Mouse (Mus musculus) naive thymus-derived CD4-positive, alpha-beta T cell, adult 2 months (primary cell): Measurements from ENCODE around the gene Zfp827.

Experiments
- DNase-seq: peaks from one replicate; pipeline ENCODE4 v3.0.0-alpha.2; 2011; ENCODE audit warnings: low read depth

Zfp827 gene

DNA sequence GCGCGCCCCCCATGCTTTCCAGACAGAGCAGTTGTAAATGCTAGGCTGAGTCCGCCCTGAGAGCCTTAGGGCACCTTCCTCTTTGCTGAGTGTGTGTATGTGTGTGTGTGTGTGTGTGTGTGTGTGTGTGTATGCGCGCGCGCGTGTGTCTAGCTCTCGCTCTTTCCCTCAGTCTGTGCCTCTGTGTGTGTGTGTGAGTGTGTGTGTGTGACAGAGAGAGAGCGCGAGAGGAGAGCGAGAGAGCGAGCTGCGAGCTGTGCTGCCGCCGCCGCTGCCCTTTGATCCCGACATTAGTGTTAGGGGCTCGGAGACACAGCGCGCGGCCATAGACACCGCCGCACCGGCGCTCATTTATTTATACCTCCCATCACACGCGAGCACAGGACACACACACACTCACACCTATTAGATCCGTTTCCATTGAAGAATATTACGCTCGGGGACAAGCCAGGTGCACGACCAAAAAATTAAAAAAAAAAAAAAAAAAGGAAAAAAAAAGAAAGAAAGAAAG lies at the start of gene Zfp827:
Gene Zfp827, plus strand, starts transcription at position 461 of the 511 bp plus-strand sequence.
- peak; percentile 86 for DNase-seq

DNA sequence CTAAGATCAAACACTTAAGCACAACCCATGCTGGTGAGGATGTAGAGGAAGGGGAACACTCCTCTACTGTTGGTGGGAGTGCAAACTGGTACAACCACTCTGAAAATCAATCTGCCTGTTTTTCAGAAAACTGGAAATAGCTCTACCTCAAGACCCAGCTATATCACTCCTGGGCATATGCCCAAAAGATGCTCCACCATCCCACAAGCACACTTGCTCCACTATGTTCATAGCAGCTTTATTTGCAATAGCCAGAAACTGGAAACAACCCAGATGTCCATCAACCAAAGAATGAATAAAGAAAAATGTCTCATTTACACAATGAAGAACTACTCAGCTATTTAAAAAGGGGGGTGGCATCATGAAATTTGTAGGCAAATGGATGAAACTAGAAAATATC lies 23.9 kb upstream of the Zfp827 start:
- DNase-seq = no peak

DNA sequence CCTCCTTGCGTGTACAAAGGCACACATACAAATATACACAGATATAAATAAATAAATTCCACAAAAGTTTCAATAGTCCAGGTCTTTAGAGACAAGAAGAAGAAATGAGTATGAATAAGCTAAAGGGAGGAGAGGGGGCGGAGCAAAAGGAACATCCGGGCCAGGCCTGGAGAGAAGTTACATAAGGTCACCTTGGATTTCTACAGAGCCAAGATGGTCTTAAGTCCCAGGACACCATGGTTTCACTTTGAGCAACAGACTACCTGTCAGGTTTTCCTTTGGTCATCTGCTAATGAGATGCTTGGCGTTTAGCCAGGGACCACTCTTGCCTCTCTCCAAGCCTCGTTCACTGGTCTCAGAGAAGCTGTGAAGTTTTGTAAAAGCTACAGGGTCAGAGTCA lies 13.2 kb upstream of the Zfp827 start:
- no peak for DNase-seq

DNA sequence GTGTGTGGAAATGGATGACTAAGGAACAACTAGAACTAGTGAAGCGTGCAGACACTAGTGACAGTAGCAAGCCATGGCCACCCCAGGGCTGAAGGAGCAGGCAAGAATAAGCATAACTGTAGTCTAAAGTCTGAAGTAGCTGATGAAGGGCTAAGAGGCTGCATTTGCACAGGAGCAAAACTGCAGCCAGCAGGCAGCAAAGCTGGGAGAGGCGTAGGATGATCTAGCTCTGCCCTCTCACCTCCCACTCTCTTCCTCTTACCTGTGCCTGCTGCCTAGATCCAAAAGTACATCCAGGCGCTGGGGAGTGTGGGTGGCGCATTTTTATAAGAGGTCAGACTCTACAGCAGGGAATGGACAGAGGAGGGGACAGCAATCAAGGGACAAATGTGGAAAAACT lies 12.2 kb upstream of the Zfp827 start:
- DNase-seq = no peak

DNA sequence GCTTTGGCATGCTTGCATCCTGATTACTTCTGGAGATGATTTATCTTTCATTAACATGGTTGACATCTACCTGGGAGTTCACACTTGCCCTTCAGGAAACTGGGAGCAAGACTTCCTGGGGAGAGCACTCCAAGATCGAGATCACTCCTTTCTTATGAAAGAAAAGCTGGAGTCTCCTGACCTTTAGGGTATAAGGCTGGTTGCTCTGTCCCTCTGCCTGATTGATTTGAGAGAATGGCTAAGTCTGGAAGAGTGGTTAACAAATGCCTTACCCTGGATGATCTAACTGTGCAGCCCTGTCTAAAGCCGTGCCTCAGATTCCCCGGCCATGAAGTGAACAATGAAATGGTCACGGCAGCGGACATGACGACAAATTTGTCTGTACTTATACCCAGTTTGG lies 11.7 kb upstream of the Zfp827 start:
- no peak for DNase-seq

DNA sequence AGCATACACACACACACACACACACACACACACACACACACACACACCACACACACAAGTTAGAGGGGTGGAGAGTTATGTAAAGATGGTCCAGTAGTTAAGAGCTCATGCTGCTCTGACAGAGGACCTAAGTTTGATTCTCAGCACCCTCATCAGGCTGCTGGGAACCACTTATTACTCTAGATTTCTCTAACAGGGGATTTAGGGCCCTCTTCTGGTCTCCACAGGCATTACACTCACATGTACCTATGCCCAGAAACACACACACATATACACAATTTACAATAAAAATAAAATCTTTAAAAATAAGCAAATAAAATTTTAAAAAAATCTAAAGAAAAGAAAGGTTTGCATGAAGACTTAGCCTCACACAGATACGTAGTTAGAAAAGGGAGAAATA lies 4.3 kb upstream of the Zfp827 start:
- DNase-seq = no peak

DNA sequence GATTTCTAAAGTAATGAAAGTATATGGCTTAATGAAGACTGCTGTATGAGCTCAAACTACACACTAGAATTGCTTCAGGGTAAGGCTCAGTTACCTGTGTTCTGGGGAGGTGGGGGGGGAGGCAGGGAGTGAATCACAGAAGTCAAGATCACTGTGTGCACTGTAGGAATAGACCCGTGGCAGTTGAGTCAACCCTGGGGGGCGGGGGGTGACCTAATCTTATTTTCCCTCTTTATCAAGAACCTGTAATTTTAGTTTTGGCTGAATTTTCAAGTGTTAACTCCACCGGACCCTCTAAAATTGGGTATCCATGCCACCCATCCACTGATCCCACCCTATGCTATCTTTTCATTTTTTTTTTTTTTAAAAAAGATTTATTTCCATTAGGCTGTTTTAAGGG lies 918 bp upstream of the Zfp827 start:
- peak; percentile 9 for DNase-seq

DNA sequence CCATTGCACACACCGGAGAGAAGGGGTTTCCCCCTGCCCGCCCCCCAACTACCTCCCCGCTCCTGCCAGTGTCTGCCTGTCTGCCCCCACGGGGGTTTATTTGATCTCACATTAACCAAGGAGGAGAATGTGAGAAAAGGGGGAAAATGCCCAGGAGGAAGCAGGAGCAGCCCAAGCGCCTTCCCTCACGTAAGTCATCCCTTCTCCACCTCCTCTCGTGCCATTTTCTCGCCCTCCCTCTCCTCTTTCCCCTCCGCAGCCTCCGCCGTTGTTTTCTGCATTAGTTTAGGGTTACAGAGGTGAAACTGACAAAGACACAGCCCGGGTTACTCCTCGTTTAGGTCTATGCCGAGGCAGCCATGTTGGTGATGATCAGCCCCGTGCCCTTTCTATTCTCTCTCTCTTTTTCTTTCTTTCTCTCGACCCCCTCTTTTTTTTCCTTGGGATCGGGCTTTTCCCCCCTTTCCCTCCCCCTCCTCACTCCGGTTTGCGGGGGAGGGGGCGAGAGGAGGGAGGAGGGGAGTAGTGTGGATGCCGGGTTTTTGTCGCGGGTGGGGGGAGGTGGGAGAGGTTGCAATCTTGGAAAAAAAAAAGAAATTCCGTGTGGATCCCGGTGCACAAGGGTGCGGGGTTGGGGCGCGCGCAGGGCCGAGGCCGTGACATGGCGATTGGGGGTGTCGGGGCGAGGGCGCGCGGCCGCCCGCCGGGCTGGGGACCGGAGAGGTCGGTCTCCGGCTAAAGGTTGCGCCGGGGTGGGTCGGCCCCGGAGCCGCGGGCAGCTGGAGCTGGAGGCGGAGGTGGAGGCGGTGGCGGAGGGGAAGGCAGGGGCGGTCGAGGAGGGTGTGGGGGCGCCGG lies 531 bp downstream of the Zfp827 start:
- peak; percentile 70 for DNase-seq

DNA sequence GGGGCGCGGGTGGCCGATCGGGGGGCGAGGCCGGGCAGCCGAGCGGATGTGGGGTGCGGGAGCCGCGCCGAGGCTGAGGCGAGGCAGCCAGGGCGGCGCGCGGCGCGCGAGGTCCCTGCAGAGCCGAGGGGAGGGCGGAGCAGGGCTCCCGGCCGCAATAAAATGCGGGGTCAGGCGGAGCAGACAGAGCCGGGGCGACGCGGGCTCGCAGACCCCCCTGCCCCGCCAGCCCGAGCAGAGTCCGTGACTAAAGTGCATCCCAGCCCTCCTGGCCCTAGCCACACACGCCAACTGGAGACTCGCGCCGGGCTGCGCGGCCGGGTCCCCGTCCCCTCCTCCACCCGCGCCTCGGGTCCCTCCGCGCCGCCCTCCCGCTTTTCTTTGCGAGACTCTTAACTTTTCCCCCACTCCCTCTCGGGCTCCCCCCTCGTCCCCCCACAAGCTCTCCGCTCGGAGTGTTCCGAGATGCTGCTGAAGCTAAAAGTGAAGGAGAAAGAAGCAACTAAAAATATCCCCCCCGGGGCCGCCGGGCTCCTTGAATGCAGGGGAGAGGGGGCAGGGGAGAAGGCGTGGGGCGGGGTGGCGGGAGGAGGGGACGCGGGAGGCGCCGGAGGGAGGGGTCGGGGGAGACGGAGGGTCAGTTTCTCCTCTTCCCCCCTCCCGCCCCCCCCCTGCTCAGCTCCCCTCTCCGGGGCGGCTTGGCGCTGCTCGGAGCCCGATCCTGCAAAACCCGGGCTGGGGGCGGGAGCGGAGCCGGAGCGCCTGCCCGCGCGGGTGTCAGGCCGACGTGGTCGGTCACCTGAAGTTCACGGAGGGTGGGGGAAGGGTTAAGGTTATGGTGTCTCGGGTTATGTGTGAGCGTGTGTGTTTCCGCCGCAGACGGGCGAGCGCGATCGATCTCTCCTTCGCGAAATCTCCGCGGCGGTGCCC lies 1.4 kb downstream of the Zfp827 start:
- DNase-seq = peak; percentile 66

DNA sequence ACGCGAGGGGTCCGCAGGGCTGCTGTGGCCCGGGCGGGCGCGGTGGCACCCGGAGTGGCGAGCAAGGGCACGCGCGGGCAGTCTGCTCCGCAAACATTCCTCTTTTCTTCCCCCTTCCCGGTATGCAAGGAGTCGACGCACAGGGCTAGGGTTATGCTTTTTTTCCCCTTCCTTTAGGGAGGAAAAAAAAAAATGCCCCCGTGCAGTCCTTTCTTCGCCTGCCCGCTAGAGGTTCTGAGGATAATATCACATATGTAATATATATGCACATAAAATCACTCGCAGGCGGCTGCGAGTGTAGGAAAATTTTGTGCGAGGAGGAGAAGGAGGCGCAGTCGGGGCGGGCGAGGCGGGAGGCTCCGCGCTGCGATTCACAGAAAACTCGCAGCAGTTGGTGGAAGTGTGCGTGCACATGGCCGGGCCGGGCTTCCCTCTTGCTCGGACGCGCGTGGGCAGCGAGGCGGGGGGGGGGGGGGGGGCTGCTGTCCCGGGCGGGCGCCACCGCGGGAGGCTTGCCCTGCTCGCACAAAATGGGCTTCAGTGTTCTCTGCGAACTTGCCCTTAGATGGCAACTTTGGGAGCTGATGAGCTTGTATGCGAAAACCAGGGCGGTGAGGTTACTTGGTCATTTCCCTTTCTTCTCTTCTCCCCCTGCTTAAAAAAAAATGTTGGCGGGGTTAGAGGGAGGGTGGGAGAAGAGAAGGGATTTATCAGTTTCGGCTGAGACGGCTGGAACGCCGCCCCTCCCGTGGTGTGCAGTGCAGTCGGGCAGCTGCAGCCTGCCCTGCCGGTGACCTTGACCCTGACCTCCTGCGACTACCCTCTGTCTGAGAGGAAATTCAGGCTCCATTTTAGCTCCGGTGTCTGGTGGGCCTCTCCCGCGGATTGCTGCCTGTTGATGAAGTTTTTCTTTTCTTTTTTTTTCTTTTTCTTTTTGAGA lies 2.4 kb downstream of the Zfp827 start:
- DNase-seq = peak; percentile 52

DNA sequence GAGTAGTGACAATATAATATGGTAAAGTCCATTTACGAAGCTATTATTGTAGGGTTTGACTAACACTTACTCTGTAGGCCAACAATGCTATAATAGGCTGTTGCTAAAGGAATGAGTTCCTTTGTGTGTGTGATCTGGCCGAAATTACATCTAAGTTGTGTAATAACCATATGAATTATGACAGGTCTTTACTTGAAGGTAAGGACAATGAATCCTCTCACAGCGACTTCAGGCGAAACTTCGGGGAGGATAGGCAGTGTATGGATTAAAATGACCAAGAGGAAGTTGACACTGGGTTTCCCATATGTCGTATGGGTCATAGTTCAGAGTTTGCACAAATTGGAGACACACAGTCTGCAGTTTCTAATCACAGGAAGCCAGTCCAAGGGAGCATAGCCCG lies 9.3 kb downstream of the Zfp827 start:
- DNase-seq = no peak

DNA sequence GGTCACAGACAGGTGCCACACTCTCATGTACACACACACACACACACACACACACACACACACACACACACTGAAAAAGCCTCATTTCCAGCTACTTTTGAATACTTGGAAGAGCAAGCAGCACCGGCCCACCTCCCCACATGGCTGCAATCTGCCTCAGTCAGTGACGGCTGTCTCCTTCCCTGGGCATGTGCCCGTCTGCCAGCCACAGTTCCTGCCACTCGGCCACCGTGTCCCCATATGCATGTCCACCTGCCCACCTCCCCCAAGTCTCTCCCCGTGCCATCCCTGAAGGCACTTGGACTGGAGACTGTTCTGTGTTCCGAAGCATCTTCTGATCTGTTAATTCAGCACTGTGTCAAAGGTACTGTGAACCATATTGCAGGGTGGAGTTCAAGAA lies 9.8 kb downstream of the Zfp827 start:
- DNase-seq = no peak

DNA sequence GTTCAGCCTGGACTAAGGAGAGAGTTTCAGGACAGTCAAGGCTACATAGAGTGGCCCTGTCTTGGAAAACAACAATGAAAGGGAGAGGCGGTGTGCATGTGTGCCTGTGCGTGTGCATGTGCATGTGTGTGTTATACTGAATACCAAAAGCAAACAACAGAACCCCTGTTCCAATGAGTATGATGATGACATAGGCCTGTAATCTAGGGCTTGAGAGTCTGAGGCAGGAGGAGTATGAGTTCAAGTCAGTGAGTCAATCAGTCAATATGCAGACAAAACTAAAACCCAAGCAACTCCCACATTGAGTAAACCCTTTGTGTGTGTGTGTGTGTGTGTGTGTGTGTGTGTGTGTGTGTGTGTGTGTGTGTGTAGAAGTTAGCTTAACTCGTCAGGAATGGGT lies 13.2 kb downstream of the Zfp827 start:
- DNase-seq = no peak

DNA sequence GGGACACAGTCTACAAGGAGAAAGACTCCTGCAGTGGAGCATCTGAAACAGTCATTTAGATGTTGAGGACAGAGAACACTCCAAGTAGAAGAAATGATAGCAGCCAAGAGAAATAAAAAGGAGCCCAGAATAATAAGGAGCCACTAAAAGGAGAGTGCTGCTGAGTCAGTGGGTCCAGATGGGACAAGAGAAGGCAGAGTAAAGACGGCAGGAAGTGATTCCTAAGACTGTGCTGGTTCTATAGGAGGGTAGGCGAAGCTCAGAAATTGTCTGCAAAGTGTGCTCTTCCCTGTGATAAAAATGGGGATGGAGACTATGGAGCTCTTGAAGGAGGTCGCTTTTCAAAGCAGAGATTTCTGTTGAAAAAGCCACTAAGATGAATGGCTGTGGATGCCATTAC lies 14.0 kb downstream of the Zfp827 start:
- no peak for DNase-seq

DNA sequence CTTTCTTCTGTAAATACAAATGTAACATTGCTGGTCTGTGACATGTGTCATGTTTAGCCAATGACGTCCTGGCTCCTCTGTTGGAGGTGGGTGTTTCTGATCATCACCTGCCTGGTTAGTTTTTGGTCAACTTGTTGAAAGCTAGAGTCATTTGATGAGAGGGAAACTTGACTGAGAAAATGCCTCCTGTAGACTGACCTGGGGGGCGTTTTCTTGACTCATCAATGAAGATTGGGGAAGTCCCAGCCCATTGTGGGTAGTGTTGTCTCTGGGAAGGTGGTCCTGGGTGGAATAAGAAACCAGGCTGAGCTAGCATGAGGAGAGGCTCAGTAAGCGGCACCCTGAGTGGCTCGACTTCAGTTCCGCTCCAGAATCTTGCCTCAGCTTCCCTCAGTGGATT lies 16.4 kb downstream of the Zfp827 start:
- DNase-seq = no peak

DNA sequence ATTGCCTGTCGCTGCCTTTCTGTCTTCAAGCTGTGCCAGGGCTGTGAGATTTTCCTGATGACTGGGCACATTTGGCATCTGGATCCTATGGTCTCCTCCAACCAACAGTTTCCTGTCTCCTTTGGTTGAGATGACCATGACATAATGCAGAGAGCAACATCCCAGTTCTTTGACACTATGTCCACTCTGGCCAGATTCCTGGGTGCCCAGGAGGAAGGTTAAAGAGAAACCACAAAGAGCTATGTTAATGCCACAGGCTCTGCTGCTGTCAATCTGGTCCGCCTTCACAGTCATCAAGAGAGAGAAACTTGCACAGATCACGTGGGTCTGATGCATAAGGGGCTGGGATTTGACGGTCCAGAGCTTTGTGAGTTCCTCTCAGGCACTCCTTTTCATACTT lies 18.4 kb downstream of the Zfp827 start:
- no peak for DNase-seq

DNA sequence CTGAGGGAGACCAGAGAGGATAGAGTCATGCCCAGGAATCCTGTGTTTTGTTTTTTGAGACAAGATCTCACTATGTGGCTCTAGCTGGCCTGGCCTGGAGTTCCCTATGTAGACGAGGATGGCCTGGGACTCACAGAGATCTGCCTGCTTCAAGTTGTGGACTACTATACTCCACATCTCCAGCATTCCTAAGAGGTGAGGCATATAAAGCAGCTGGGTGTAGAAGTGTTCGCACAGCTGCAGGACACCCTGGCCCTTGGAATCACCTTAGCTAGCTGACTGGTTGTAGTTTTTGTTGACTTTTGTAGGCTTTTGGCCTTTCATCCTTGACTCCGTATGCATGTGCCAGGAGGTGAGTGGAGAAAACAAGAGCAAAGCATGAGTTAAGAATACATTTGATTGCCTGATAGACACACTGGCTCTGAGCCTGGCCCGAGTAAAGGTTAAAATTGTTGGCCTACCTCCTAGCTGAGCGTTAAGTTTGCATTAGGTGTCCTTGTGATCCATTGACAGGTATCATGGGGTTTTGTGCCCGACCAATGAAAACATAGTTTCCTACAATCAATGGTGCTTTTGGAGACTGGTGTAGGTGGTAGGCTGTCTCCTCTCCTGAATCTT lies 20.3 kb downstream of the Zfp827 start:
- no peak for DNase-seq

DNA sequence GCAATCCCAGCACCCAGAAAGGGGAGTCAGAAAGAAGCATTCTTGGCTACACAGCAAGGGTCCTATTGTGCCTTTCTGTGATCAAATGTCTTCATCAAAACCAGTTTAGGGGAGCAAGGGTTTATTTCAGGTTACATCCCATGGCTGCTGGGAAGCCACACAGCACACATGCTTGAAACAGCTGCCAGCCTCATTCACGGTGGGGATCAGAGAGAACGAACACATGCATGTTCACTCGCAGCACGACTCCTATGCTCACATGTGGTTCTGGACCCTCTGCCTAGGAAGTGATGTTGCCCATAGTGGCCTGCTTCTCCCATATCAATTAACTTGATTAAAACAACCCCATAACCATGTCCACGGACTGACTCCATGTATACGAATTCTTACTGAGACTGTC lies 26.0 kb downstream of the Zfp827 start:
- DNase-seq = no peak

DNA sequence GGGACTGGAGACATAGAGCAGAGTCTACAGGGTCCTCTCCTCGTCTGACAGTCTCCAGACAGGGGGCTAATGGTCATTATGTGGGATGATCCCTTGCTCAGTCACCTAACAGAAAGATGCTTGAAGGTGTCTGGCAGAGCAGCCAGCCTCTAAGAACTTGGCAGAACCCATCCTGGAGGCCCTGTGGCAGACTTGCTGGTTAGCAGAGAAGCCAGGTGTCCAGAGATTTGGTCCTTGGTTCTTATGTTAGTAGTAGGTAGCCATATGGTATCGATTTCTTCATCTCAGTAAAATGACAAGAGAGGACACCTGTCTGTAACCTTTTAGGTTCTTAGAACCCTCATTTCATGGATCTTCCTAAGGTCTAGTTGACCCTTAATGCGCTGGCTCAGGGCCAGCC lies 28.9 kb downstream of the Zfp827 start:
- DNase-seq = no peak

DNA sequence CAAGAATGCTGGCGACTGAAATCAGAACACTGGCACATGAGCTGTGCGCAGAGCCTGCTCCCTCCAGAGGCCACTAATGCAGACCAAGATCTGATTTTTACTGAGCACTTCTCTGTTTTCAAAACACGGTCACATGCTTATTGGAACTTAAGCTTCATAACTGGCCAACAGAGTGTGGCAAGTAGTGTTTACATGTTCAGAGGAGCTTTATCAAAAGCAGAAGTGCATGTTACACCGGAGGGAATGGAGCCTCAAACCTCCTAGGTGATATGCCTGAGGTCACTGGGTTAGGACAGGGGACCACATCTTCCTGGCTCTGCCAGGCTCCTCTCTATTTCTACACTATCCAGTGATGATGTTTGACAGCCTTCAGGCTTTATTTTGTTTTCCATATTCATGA lies 31.1 kb downstream of the Zfp827 start:
- no peak for DNase-seq

DNA sequence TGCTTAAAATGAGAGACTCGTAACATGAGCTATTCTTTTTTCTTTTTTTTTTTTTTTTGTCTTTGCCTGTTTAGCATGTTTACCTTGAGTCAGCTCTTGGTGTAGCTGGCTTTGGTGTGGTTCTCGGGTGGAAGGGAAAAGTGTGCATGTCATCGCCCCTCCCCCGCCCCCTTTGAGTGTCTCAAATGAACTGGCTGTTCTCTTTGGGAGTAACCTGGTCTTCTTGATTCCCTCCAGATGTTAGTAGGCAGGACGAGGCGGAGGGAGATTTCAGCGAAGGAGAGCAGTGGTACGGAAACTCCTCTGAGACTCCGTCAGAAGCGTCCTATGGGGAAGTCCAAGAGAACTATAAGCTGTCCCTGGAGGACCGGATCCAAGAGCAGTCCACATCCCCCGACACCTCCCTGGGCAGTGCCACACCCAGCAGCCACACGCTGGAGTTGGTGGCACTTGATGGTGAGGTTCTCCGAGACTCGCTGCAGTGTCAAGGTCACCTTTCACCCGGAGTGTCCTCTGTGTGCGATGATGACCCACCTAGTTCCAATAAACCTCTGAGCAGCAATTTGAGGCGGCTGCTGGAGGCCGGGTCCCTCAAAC lies 31.9 kb downstream of the Zfp827 start:
- no peak for DNase-seq
